Mouse (Mus musculus) liver, adult 10 weeks (tissue): ENCODE results near the gene Crim1. TPM values are rescaled to one million over a fixed set of nuclear protein-coding genes. Genes with fewer than 3 reads are reported as not detected.

Source experiments
- polyA plus RNA-seq: library from polyadenylated mRNA; stranded (reverse); fragments of 350-450 nt; fragmentation: Illumina TruSeq; extraction: RNeasy Lipid Tissue Mini Kit (QIAGEN cat#74804); gene quantifications from one replicate; pipeline ENCODE4 v1.2.3, GENCODE M21; 2014; ENCODE audit warnings: low read depth, low replicate concordance

Gene Crim1
- 6.8 TPM for polyA plus RNA-seq

DNA sequence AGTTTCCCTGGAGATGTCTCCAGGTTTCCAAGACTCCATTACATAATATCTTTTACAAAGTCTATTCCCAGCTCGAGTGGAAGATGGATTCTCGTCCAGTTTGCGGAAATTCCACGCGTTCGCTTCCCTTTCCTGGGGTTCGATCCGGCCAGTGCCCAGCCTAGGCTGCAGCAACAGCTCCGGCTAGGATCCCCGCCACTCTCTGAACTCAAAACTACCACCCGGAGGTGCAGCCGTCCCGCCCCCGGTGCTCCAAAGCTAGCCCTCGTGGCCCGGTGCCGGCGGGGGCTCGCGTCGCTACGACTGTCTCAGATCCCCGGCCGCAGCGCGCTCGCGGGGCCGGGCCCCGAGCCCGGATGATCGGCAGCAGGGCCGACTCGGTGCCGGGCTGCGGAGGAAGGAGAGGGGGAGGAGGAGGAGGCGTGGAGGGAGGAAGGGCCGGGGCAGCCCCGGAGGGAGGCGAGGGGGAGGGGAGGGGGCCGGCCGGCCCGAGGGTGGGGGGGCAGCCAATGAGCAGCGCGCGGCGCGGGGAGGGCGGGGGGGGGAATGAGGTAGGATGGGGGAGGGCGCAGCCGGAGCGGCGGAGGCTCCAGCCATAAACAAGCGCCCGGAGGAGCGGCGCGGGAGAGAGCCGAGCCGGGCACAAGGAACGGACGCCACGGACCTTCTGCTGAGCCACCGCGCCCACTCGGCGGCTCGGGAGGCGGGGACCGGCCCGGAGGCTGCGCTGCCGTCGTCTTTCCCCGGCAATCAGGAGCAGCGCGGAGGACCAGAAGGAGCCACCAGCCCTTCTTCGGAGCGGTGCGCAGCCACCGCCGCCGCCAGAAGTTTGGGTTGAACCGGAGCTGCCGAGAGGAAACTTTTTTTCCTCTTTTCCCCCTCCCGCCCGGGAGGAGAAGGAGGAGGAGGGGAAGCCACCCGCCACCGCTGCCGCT, at the start of gene Crim1:
Gene Crim1 (plus strand): TSS at position 623 of the 935 bp plus-strand sequence.

DNA sequence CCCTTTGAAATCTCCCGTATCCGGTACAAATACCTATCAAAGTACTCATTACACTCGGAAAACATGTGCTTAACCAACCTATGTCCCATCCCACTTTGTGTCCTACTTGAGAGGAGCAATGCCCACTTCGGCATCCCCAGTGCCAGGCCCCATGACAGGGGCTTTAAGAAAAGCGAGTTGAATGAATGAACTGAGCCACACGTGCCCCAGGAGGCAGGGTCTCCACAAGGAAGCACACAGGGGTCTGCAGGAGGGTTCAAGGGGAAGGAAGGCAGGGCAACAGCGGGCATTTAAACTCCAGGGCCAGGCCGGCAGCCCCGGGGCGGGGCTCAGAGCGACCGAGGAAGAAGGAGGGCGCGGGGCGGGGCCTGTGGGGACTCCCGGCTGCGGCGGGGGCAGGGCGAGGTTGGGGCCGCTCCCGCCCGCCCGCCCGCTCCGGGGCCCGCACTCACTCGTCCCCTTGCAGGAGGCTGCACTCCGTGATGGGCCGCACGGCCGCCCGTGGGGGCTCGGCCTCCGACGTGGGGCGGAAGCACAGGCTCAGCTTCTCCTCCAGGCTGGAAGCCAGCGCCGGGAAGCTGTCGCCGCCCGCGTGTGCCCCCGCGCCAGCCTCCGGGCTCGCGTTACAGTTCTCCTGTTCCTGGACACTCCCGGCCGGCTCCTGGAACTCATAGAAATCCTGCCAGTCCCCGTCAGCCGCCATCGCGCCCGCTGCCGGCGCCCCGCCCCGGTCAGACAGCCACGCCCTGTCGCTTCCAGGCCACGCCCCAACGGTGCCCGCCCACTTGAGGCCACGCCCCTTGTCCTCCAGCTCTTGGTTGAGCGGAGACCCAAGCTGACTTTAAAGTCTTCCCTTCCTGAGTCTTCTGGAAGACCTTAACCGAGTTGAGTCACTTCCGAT, 217.6 kb downstream of the Crim1 start, which contains the start of gene Fez2:
Gene Fez2 (minus strand): TSS at position 772 of the 901 bp plus-strand sequence.

Other genes starting within 250 kb of the Crim1 start
- gene Fez2, start 217.9 kb downstream of the Crim1 start, polyA plus RNA-seq = 15.9 TPM